Mouse (Mus musculus) bone marrow macrophage, adult 2 months (primary cell): ENCODE results near the gene Tmprss4.

ENCODE experiments used
- CTCF ChIP-seq: IDR thresholded peaks from 2 replicates; pipeline ENCODE4 v1.5.1; 2012; ENCODE audit warnings: low read depth, mild to moderate bottlenecking, low read length, moderate library complexity
- POLR2A ChIP-seq: IDR thresholded peaks from 2 replicates; pipeline ENCODE4 v1.6.1; 2012; ENCODE audit warnings: mild to moderate bottlenecking, low read depth, low read length, borderline replicate concordance

DNA sequence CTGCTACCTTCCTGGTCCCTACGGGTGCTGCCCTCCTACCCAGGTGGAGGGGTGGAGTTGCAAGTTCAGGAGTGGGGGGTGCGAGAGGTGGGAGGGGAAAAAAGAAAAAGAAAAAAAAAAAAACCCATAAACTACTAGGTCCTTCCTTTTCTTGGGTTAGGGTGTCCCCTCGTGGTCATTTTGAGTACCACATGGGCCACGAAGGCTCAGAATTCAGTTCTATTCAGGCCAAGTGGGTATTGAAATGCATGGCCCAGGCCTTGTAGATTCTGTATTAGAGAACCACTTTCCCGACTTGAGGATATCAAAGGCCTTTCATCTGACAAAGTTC, 57.7 kb downstream of the Tmprss4 start:
- TF ChIP-seq CTCF (peak; percentile 88), POLR2A (no peak)
